Mouse (Mus musculus) intestine, embryonic 14.5 days (tissue): ENCODE measurements around the gene Hyal3. TPM values are rescaled to one million over a fixed set of nuclear protein-coding genes. Genes with fewer than 3 reads are reported as not detected.
"Not testable (repeated sequence)": the region's sequence is repeated elsewhere in the genome, so short reads cannot be mapped to it uniquely, and the experiment has no call there.

Experiments
- ATAC-seq: fragments of 200-750 bp; cut with Nextera tagmentation; replicated peaks from 2 replicates; pipeline ENCODE4 v1.8.0; 2017; ENCODE audit warnings: low read depth, moderate number of reproducible peaks, moderate TSS enrichment, moderate library complexity; ENCODE audit not compliant: low FRiP score, low TSS enrichment
- DNase-seq: peaks from one replicate; pipeline ENCODE4 v3.0.0-alpha.2; 2018; ENCODE audit warnings: low spot score
- H3K27ac ChIP-seq: fragments of 300-500 bp; sonication (generic); 2 replicates; pipeline ENCODE4 v1.5.1; 2014; ENCODE audit warnings: low read depth, mild to moderate bottlenecking, control low read depth
- H3K27me3 ChIP-seq: fragments of 300-500 bp; sonication (generic); replicated peaks from 2 replicates; pipeline ENCODE4 v1.6.1; 2014; ENCODE audit warnings: low read length, control low read depth; ENCODE audit not compliant: control insufficient read depth, insufficient read depth
- H3K36me3 ChIP-seq: fragments of 300-500 bp; sonication (generic); 2 replicates; pipeline ENCODE4 v1.6.1; 2014; ENCODE audit warnings: low read length, control low read depth; ENCODE audit not compliant: control insufficient read depth, insufficient read depth
- H3K4me1 ChIP-seq: fragments of 300-500 bp; sonication (generic); replicated peaks from 2 replicates; pipeline ENCODE4 v1.6.1; 2014; ENCODE audit warnings: low read length, control low read depth, mixed read lengths; ENCODE audit not compliant: control insufficient read depth, insufficient read depth
- H3K4me2 ChIP-seq: fragments of 300-500 bp; sonication (generic); 2 replicates; pipeline ENCODE4 v1.6.1; 2014; ENCODE audit warnings: low read length
- H3K4me3 ChIP-seq: fragments of 300-500 bp; sonication (generic); 2 replicates; pipeline ENCODE4 v1.5.1; 2014; ENCODE audit warnings: low read depth, low read length, control low read depth, mixed read lengths
- H3K9ac ChIP-seq: fragments of 300-500 bp; sonication (generic); 2 replicates; pipeline ENCODE4 v1.6.1; 2014; ENCODE audit warnings: mild to moderate bottlenecking, low read length
- H3K9me3 ChIP-seq: fragments of 300-500 bp; sonication (generic); 2 replicates; pipeline ENCODE4 v1.6.1; 2016; ENCODE audit warnings: low read length, control low read depth; ENCODE audit not compliant: control insufficient read depth
- WGBS: fragments of 180-500 bp; shearing (Covaris S2); extraction: QIAGEN DNeasy Blood & Tissue Kit; methylation state at CpG from one replicate; pipeline ENCODE4 v1.1.7; 2014; 5-methylcytosine and 5-hydroxymethylcytosine counted together
- polyA plus RNA-seq: library from polyadenylated mRNA; unstranded; fragments of >200 nt; fragmentation: Nextera tagmentation; extraction: Ambion mirVana; gene quantifications from 2 replicates; pipeline ENCODE4 v1.2.1, GENCODE M21; 2014

Gene Hyal3
- polyA plus RNA-seq, 1 experiment from 2014 or later: 0.87 TPM

GRCm38 (mm10) chr9:107553541-107554318, 26.9 kb upstream of the Hyal3 start:
- H3K36me3 ChIP-seq: peaks cover 22% of the 10 kb centered on the region
- peak overlapping the region; percentile 95 for H3K27ac ChIP-seq
- DNase-seq (no peak), ATAC-seq (peak; percentile 64)
- H3K9me3 ChIP-seq: no peaks in the 10 kb centered on the region
- peak overlapping the region; percentile 57 for H3K4me3 ChIP-seq
- H3K4me1 ChIP-seq: peaks cover 42% of the 10 kb centered on the region
- no peaks in the 10 kb centered on the region for H3K27me3 ChIP-seq
- peak overlapping the region; percentile 98 for H3K4me2 ChIP-seq
- 4% methylated on average over 37 of the region's 37 CpGs for WGBS
- peak overlapping the region; percentile 59 for H3K9ac ChIP-seq

- H3K36me3 ChIP-seq: peaks cover 28% of the 10 kb centered on the region
- DNase-seq: peak; percentile 93
- peak overlapping the region; percentile 57 for H3K4me3 ChIP-seq
- under 1% methylated on average over 53 of the region's 53 CpGs for WGBS
- H3K4me1 ChIP-seq: peaks cover 42% of the 10 kb centered on the region
- H3K27me3 ChIP-seq: no peaks in the 10 kb centered on the region
- peak overlapping the region; percentile 98 for H3K4me2 ChIP-seq
- peak overlapping the region; percentile 66 for H3K9ac ChIP-seq
- H3K9me3 ChIP-seq: no peaks in the 10 kb centered on the region
- ATAC-seq: peak; percentile 89
- H3K27ac ChIP-seq: peak overlapping the region; percentile 95
These were observed 26.2 kb upstream of the Hyal3 start for GRCm38 (mm10) chr9:107554319-107554825.

GRCm38 (mm10) chr9:107555031-107555457, 25.6 kb upstream of the Hyal3 start:
- Histone ChIP-seq H3K4me2 (peak overlapping the region; percentile 83), H3K36me3 (peaks cover 35% of the 10 kb centered on the region), H3K27me3 (no peaks in the 10 kb centered on the region), H3K9ac (peak overlapping the region; percentile 66), H3K27ac (peak overlapping the region; percentile 95), H3K4me3 (peak overlapping the region; percentile 57), H3K9me3 (no peaks in the 10 kb centered on the region), H3K4me1 (peaks cover 42% of the 10 kb centered on the region)
- ATAC-seq: peak; percentile 26; the same call in 1 of the 2 replicates
- peak; percentile 83 for DNase-seq
- 0% methylated on average over 22 of the region's 23 CpGs for WGBS

GRCm38 (mm10) chr9:107555701-107556100, 24.9 kb upstream of the Hyal3 start:
- Histone ChIP-seq H3K9me3 (no peaks in the 10 kb centered on the region), H3K4me3 (peak overlapping the region; percentile 57), H3K9ac (peak overlapping the region; percentile 66), H3K4me1 (peaks cover 40% of the 10 kb centered on the region), H3K27ac (peak overlapping the region; percentile 95; the same call in 1 of the 2 replicates), H3K27me3 (no peaks in the 10 kb centered on the region), H3K36me3 (peaks cover 41% of the 10 kb centered on the region), H3K4me2 (peak overlapping the region; percentile 83)
- ATAC-seq (no peak), DNase-seq (no peak)
- 34% methylated on average over 2 of the region's 2 CpGs for WGBS

GRCm38 (mm10) chr9:107556346-107556745, 24.3 kb upstream of the Hyal3 start:
- H3K4me3 ChIP-seq: peak overlapping the region; percentile 57; the same call in 1 of the 2 replicates
- peaks cover 48% of the 10 kb centered on the region for H3K36me3 ChIP-seq
- H3K27ac ChIP-seq: no peak overlapping the region
- no peaks in the 10 kb centered on the region for H3K27me3 ChIP-seq
- H3K9ac ChIP-seq: peak overlapping the region; percentile 30; the same call in 1 of the 2 replicates
- ATAC-seq (no peak), DNase-seq (no peak)
- no peaks in the 10 kb centered on the region for H3K9me3 ChIP-seq
- H3K4me2 ChIP-seq: peak overlapping the region; percentile 83
- WGBS: 68% methylated on average over 3 of the region's 3 CpGs
- peaks cover 34% of the 10 kb centered on the region for H3K4me1 ChIP-seq

GRCm38 (mm10) chr9:107563029-107563581, 17.5 kb upstream of the Hyal3 start, which contains the start of gene Tusc2:
TSS of gene Tusc2 (plus strand) at chr9:107563255.
- Histone ChIP-seq H3K9ac (peak within 1 kb of the TSS; percentile 67), H3K27ac (peak within 1 kb of the TSS; percentile 6; the same call in 1 of the 2 replicates), H3K4me3 (peak within 1 kb of the TSS; percentile 83), H3K27me3 (no peaks in the 10 kb centered on the region), H3K36me3 (peaks cover 52% of the 10 kb centered on the region), H3K4me1 (peaks cover 19% of the 10 kb centered on the region), H3K9me3 (no peaks in the 10 kb centered on the region), H3K4me2 (peak within 1 kb of the TSS; percentile 78)
- under 1% methylated on average over 44 of the region's 46 CpGs for WGBS
- DNase-seq (peak; percentile 93), ATAC-seq (peak; percentile 91)

- not testable (repeated sequence) for H3K27me3 ChIP-seq, H3K9ac ChIP-seq, H3K4me3 ChIP-seq, H3K9me3 ChIP-seq, H3K27ac ChIP-seq, H3K4me2 ChIP-seq, DNase-seq, ATAC-seq
- H3K36me3 ChIP-seq: peaks cover 29% of the 10 kb centered on the region
- 51% methylated on average over 5 of the region's 5 CpGs for WGBS
- H3K4me1 ChIP-seq: peaks cover 28% of the 10 kb centered on the region
These were observed 15.1 kb upstream of the Hyal3 start for GRCm38 (mm10) chr9:107565556-107565955.

GRCm38 (mm10) chr9:107566041-107566709, 14.4 kb upstream of the Hyal3 start:
- ATAC-seq: no peak
- Histone ChIP-seq H3K27me3 (no peaks in the 10 kb centered on the region), H3K9me3 (no peaks in the 10 kb centered on the region), H3K36me3 (peaks cover 29% of the 10 kb centered on the region), H3K4me3 (no peak overlapping the region), H3K9ac (no peak overlapping the region), H3K4me1 (peaks cover 34% of the 10 kb centered on the region), H3K27ac (no peak overlapping the region; the same call in 1 of the 2 replicates), H3K4me2 (no peak overlapping the region)
- DNase-seq: peak; percentile 92
- 57% methylated on average over 15 of the region's 15 CpGs for WGBS
